Mouse (Mus musculus) adrenal gland, postnatal 14 days (tissue): ENCODE data around the gene Gm44502. TPM values are rescaled to one million over a fixed set of nuclear protein-coding genes. Genes with fewer than 3 reads are reported as not detected.

Experiments used
- total RNA-seq: library from RNA; stranded (reverse); gene quantifications from 2 replicates; pipeline ENCODE4 v1.2.3, GENCODE M21; 2021

Gm44502 gene
- total RNA-seq, 1 experiment from 2014 or later, result 11.0 TPM

Other genes starting within 250 kb of the Gm44502 start
- gene Plxnb2, start 248.9 kb downstream of the Gm44502 start, total RNA-seq, result 83.2 and 110 TPM in 2 replicates
- 5.0 and 6.2 TPM in 2 replicates for gene Dennd6b, start 233.2 kb downstream of the Gm44502 start, total RNA-seq
- 41.1 and 52.4 TPM in 2 replicates for gene Ppp6r2, start 218.1 kb downstream of the Gm44502 start, total RNA-seq
- 74.0 and 99.4 TPM in 2 replicates for gene Sbf1, start 114.4 kb downstream of the Gm44502 start, total RNA-seq
- not detected in 2 replicates for gene Adm2, start 107.0 kb downstream of the Gm44502 start, total RNA-seq
- not detected in 2 replicates for gene Miox, start 95.3 kb downstream of the Gm44502 start, total RNA-seq
- 43.2 and 44.6 TPM in 2 replicates for gene Lmf2, start 74.0 kb downstream of the Gm44502 start, total RNA-seq
- gene Ncaph2, start 74.0 kb downstream of the Gm44502 start, total RNA-seq, result 83.3 and 85.8 TPM in 2 replicates
- 39.5 and 43.5 TPM in 2 replicates for gene Sco2, start 55.9 kb downstream of the Gm44502 start, total RNA-seq
- gene Tymp, start 52.7 kb downstream of the Gm44502 start, total RNA-seq, result 0.68 and 4.5 TPM in 2 replicates
- gene Odf3b, start 50.4 kb downstream of the Gm44502 start, total RNA-seq, result 0.53 and 1.5 TPM in 2 replicates
- not detected in 2 replicates for gene Klhdc7b, start 44.8 kb downstream of the Gm44502 start, total RNA-seq
- gene Syce3, start 19.2 kb downstream of the Gm44502 start, total RNA-seq, result not detected in 2 replicates
- 525 and 569 TPM in 2 replicates for gene Cpt1b, start 3.8 kb downstream of the Gm44502 start, total RNA-seq
- 2.5 TPM in 2 replicates for gene C730034F03Rik, start 107 bp downstream of the Gm44502 start, total RNA-seq
- gene Chkb, start 212 bp upstream of the Gm44502 start, total RNA-seq, result 98.6 and 101 TPM in 2 replicates
- gene Mapk8ip2, start 24.2 kb upstream of the Gm44502 start, total RNA-seq, result 8.0 and 9.1 TPM in 2 replicates
- 23.3 and 26.9 TPM in 2 replicates for gene Arsa, start 47.7 kb upstream of the Gm44502 start, total RNA-seq
- gene Shank3, start 69.9 kb upstream of the Gm44502 start, total RNA-seq, result 57.8 and 71.6 TPM in 2 replicates
- gene Acr, start 138.6 kb upstream of the Gm44502 start, total RNA-seq, result 0.48 and 0.75 TPM in 2 replicates
- 9.1 and 12.2 TPM in 2 replicates for gene Rabl2, start 162.2 kb upstream of the Gm44502 start, total RNA-seq